Mouse (Mus musculus): Measurements from ENCODE around the gene Plagl2. TPM values are rescaled to one million over a fixed set of nuclear protein-coding genes. Genes with fewer than 3 reads are reported as not detected.

The Plagl2 gene
- total and polyA plus RNA-seq, 3 experiments, result 8.1 to 52.7 (median 18.0) TPM

DNA sequence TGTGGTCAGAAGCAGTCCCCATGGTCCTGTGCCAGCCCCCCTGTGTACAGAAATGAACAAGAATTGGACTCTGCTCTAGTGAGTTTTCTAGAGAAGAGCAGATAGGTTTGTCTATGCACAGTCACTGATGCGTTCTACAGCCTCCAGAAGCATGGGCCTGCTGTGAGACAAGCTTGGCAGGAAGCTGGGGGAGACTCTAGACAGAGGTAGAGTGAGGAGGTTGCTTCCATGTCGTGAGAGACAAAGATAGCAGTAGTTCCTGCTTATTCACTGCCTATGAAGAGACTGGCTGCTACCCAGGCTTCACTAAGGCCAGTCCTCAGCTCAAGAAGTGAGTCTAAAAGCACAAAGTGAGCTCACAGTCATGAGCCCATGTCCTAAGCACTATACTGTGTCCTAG lies 50.0 kb downstream of the Plagl2 start:
- H3K36me3 ChIP-seq (replicated peaks in 1 of 2; ENCODE audit: control insufficient read depth in 1 of 2, insufficient read depth in 1 of 2, low read length in 1 of 2), result peaks cover 77 to 94% of the 10 kb centered on the region in 2 experiments
- H3K27ac ChIP-seq (ENCODE audit: insufficient read depth, low read depth), result no peak overlapping the region

DNA sequence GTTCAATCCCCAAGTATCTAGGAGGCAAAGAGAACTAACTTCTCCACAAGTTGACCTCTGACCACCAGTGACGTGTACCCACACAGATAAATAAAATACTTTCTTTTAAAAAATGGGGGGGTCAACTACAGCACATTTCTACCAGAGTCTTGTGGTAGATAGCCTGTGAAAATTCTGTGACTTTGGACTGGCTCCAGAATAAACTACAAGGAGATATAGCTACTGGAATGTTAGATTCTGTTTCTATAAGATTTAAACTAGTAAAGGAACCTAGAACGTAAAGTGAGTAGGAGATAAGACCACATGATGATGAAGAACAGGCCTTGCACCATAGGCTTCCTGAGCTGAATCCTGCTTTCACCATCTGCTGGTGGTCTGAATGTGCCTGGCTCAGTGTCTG lies 53.4 kb downstream of the Plagl2 start:
- no peak for DNase-seq (ENCODE audit: extremely low read depth)
- Histone ChIP-seq H3K27me3 (replicated peaks) (no peaks in the 10 kb centered on the region), H3K36me3 (replicated peaks in 1 of 2; ENCODE audit: control insufficient read depth in 1 of 2, insufficient read depth in 1 of 2, low read length in 1 of 2) (peaks cover 84 to 100% of the 10 kb centered on the region in 2 experiments), H3K9me3 (replicated peaks; ENCODE audit: low read length) (no peaks in the 10 kb centered on the region), H3K4me1 (ENCODE audit: control insufficient read depth in 1 of 2, insufficient read depth in 2 of 2) (no peaks in the 10 kb centered on the region), H3K27ac (ENCODE audit: insufficient read depth, low read depth) (no peak overlapping the region), H3K9ac (ENCODE audit: insufficient read depth, low read depth) (no peak overlapping the region), H3K4me3 (replicated peaks in 1 of 3; ENCODE audit: low read depth in 2 of 3, low read length in 2 of 3, poor library complexity in 1 of 3) (no peak overlapping the region), H3K79me2 (replicated peaks; ENCODE audit: control insufficient read depth, extremely low read depth, insufficient read depth, poor library complexity, severe bottlenecking) (no peaks in the 10 kb centered on the region), H3K4me2 (ENCODE audit: insufficient read depth, low read depth, poor library complexity, severe bottlenecking) (no peak overlapping the region)
- dilution Hi-C loops (cut with MboI; ENCODE audit: extremely low pct_ligation_motif_present, extremely low pct_unique_long_range_greater_than_20kb, low sequenced_read_pairs), result no loop called here
- TF ChIP-seq JUND (conservative IDR thresholded peaks at IDR 0.05; ENCODE audit: low read depth, low read length) (no peak), MXI1 (IDR thresholded peaks at IDR 0.05; ENCODE audit: low read depth, low read length) (no peak), POLR2AphosphoS2 (IDR thresholded peaks at IDR 0.05; ENCODE audit: low read depth, low read length) (no peak), SIN3A (IDR thresholded peaks at IDR 0.05; ENCODE audit: low read length) (no peak), E2F4 (IDR thresholded peaks at IDR 0.05; ENCODE audit: insufficient replicate concordance, low read depth, low read length) (no peak), MAX (IDR thresholded peaks at IDR 0.05; ENCODE audit: low read length) (no peak), TCF12 (IDR thresholded peaks at IDR 0.05; ENCODE audit: low read depth, low read length) (no peak), HCFC1 (IDR thresholded peaks at IDR 0.05; ENCODE audit: low read depth, low read length) (no peak)
- in situ Hi-C loops (cut with MboI; ENCODE audit: low pct_ligation_motif_present, low pct_unique_long_range_greater_than_20kb, low sequenced_read_pairs), result no loop called here

More for the DNA sequence above, 50.0 kb downstream of the Plagl2 start:
- in situ Hi-C loops (cut with MboI; ENCODE audit: low pct_ligation_motif_present, low pct_unique_long_range_greater_than_20kb, low sequenced_read_pairs), result no loop called here
- Histone ChIP-seq H3K4me1 (ENCODE audit: control insufficient read depth in 1 of 2, insufficient read depth in 2 of 2) (no peaks in the 10 kb centered on the region), H3K9me3 (replicated peaks; ENCODE audit: low read length) (no peaks in the 10 kb centered on the region), H3K4me3 (replicated peaks in 1 of 3; ENCODE audit: low read depth in 2 of 3, low read length in 2 of 3, poor library complexity in 1 of 3) (no peak overlapping the region), H3K4me2 (ENCODE audit: insufficient read depth, low read depth, poor library complexity, severe bottlenecking) (no peak overlapping the region), H3K9ac (ENCODE audit: insufficient read depth, low read depth) (no peak overlapping the region), H3K79me2 (replicated peaks; ENCODE audit: control insufficient read depth, extremely low read depth, insufficient read depth, poor library complexity, severe bottlenecking) (no peaks in the 10 kb centered on the region), H3K27me3 (replicated peaks) (no peaks in the 10 kb centered on the region)
- no peak for TF ChIP-seq MYC (IDR thresholded peaks at IDR 0.05; ENCODE audit: low read depth, low read length)
- DNase-seq (ENCODE audit: extremely low read depth), result no peak
- dilution Hi-C loops (cut with MboI; ENCODE audit: extremely low pct_ligation_motif_present, extremely low pct_unique_long_range_greater_than_20kb, low sequenced_read_pairs), result no loop called here

DNA sequence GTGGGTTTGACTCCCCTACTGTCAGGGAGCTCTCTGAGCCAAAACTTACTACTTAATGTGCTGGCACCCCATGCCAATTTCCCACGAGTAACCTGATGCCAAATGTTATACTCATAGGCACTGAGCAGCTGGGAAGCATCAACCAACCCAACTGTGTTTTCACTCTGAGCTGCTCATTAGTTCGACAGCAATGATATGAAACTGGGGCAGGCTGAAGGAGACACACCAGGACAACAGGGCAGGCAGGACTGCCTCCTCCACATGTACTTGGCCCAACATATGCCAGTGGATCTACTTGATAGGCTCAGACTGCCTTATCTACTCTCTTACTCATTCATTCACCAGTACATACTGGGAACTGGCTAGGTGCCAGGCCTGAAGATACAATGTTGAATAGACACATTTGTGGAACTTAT lies 55.0 kb downstream of the Plagl2 start:
- Histone ChIP-seq H3K79me2 (replicated peaks; ENCODE audit: control insufficient read depth, extremely low read depth, insufficient read depth, poor library complexity, severe bottlenecking) (no peaks in the 10 kb centered on the region), H3K9me3 (replicated peaks; ENCODE audit: low read length) (no peaks in the 10 kb centered on the region), H3K27me3 (replicated peaks) (no peaks in the 10 kb centered on the region), H3K4me1 (ENCODE audit: control insufficient read depth in 1 of 2, insufficient read depth in 2 of 2) (no peaks in the 10 kb centered on the region), H3K36me3 (replicated peaks in 1 of 2; ENCODE audit: control insufficient read depth in 1 of 2, insufficient read depth in 1 of 2, low read length in 1 of 2) (peaks cover 82 to 100% of the 10 kb centered on the region in 2 experiments), H3K4me3 (replicated peaks in 1 of 3; ENCODE audit: low read depth in 2 of 3, low read length in 2 of 3, poor library complexity in 1 of 3) (no peak overlapping the region), H3K9ac (ENCODE audit: insufficient read depth, low read depth) (no peak overlapping the region), H3K4me2 (ENCODE audit: insufficient read depth, low read depth, poor library complexity, severe bottlenecking) (no peak overlapping the region), H3K27ac (ENCODE audit: insufficient read depth, low read depth) (no peak overlapping the region)
- in situ Hi-C loops (cut with MboI; ENCODE audit: low pct_ligation_motif_present, low pct_unique_long_range_greater_than_20kb, low sequenced_read_pairs), result no loop called here
- no peak for DNase-seq (ENCODE audit: extremely low read depth)
- TF ChIP-seq ELF1 (IDR thresholded peaks at IDR 0.05; ENCODE audit: low read depth, low read length), result no peak
- no peak for TF ChIP-seq MAX (IDR thresholded peaks at IDR 0.05; ENCODE audit: low read length)
- TF ChIP-seq MEF2A (IDR thresholded peaks at IDR 0.05; ENCODE audit: borderline replicate concordance, low read depth, low read length), result no peak
- TF ChIP-seq KAT2A (IDR thresholded peaks at IDR 0.05; ENCODE audit: insufficient replicate concordance, low read length), result no peak
- no peak for TF ChIP-seq CHD1 (IDR thresholded peaks at IDR 0.05; ENCODE audit: low read depth, low read length)
- TF ChIP-seq ETS1 (conservative IDR thresholded peaks at IDR 0.05; ENCODE audit: low read depth, low read length), result no peak
- TF ChIP-seq TBP (conservative IDR thresholded peaks at IDR 0.05; ENCODE audit: low read depth, low read length), result no peak
- TF ChIP-seq SIN3A (IDR thresholded peaks at IDR 0.05; ENCODE audit: low read length), result no peak
- TF ChIP-seq NELFE (IDR thresholded peaks at IDR 0.05; ENCODE audit: low read depth, low read length), result no peak
- TF ChIP-seq ZKSCAN1 (IDR thresholded peaks at IDR 0.05; ENCODE audit: borderline replicate concordance, low read depth, low read length), result no peak
- no peak for TF ChIP-seq UBTF (IDR thresholded peaks at IDR 0.05; ENCODE audit: low read depth, low read length)
- no peak for TF ChIP-seq POLR2AphosphoS2 (IDR thresholded peaks at IDR 0.05; ENCODE audit: low read depth, low read length)
- TF ChIP-seq NRF1 (IDR thresholded peaks at IDR 0.05; ENCODE audit: low read depth, low read length), result no peak
- dilution Hi-C loops (cut with MboI; ENCODE audit: extremely low pct_ligation_motif_present, extremely low pct_unique_long_range_greater_than_20kb, low sequenced_read_pairs), result no loop called here
